Mouse (Mus musculus) liver, embryonic 14 days (tissue): ENCODE measurements around the gene Kcp. TPM values are rescaled to one million over a fixed set of nuclear protein-coding genes. Genes with fewer than 3 reads are reported as not detected.

Source experiments
- polyA plus RNA-seq: library from polyadenylated mRNA; depleted of rRNA; stranded (reverse); fragments of >200 nt; gene quantifications from 2 replicates; pipeline ENCODE4 v1.2.3, GENCODE M21; 2012; rRNA removed

The Kcp gene
- polyA plus RNA-seq: 1.8 and 1.9 TPM in 2 replicates

GRCm38 (mm10) chr6:29507447-29508309 is at the start of gene Kcp:
Gene Kcp (minus strand): TSS chr6:29507952.

GRCm38 (mm10) chr6:29526281-29527251 is 18.8 kb upstream of the Kcp start, which contains the start of gene Irf5:
Gene Irf5 (plus strand): TSS chr6:29526625.

GRCm38 (mm10) chr6:29471137-29471536 is 36.6 kb downstream of the Kcp start, which contains the start of gene Atp6v1fnb:
Gene Atp6v1fnb (plus strand): TSS chr6:29471437.

GRCm38 (mm10) chr6:29467583-29468354 is 40.0 kb downstream of the Kcp start, which contains the start of gene Atp6v1f:
Gene Atp6v1f (plus strand): TSS chr6:29467718.

GRCm38 (mm10) chr6:29433038-29433803 is 74.5 kb downstream of the Kcp start, which contains the start of gene Flnc:
Gene Flnc (plus strand): TSS chr6:29433256.

Other genes starting within 250 kb of the Kcp start
- gene Hilpda, start 235.5 kb downstream of the Kcp start, polyA plus RNA-seq: 10.2 and 12.2 TPM in 2 replicates
- gene Fam71f2, start 228.4 kb downstream of the Kcp start, polyA plus RNA-seq: 0.26 and 0.28 TPM in 2 replicates
- not detected in 2 replicates for gene Fam71f1, start 188.8 kb downstream of the Kcp start, polyA plus RNA-seq
- gene Calu, start 159.9 kb downstream of the Kcp start, polyA plus RNA-seq: 52.8 and 56.2 TPM in 2 replicates
- not detected in 2 replicates for gene Opn1sw, start 119.5 kb downstream of the Kcp start, polyA plus RNA-seq
- 0.22 and 0.26 TPM in 2 replicates for gene Ccdc136, start 111.6 kb downstream of the Kcp start, polyA plus RNA-seq
- 0.24 and 0.70 TPM in 2 replicates for gene Flnc, start 74.7 kb downstream of the Kcp start, polyA plus RNA-seq
- 105 and 114 TPM in 2 replicates for gene Atp6v1f, start 40.2 kb downstream of the Kcp start, polyA plus RNA-seq
- gene Atp6v1fnb, start 36.5 kb downstream of the Kcp start, polyA plus RNA-seq: 0.07 TPM in 1 of 2 replicates, not detected in the other
- gene Irf5, start 18.7 kb upstream of the Kcp start, polyA plus RNA-seq: 4.6 and 6.2 TPM in 2 replicates
- gene Tnpo3, start 101.9 kb upstream of the Kcp start, polyA plus RNA-seq: 26.4 and 30.5 TPM in 2 replicates
- gene Tspan33, start 186.3 kb upstream of the Kcp start, polyA plus RNA-seq: 86.8 and 114 TPM in 2 replicates
- gene Smo, start 227.6 kb upstream of the Kcp start, polyA plus RNA-seq: 4.4 and 4.7 TPM in 2 replicates